Mouse (Mus musculus): ENCODE measurements around the gene AU040320. TPM values are rescaled to one million over a fixed set of nuclear protein-coding genes. Genes with fewer than 3 reads are reported as not detected.

The AU040320 gene
- total RNA-seq (2012; rRNA removed) (12.7 and 17.0 TPM in 2 replicates), total RNA-seq (2014; rRNA removed) (3.0 and 3.1 TPM in 2 replicates), polyA plus RNA-seq (2012; ENCODE audit: insufficient read length, low read depth) (14.7 and 15.2 TPM in 2 replicates)

DNA sequence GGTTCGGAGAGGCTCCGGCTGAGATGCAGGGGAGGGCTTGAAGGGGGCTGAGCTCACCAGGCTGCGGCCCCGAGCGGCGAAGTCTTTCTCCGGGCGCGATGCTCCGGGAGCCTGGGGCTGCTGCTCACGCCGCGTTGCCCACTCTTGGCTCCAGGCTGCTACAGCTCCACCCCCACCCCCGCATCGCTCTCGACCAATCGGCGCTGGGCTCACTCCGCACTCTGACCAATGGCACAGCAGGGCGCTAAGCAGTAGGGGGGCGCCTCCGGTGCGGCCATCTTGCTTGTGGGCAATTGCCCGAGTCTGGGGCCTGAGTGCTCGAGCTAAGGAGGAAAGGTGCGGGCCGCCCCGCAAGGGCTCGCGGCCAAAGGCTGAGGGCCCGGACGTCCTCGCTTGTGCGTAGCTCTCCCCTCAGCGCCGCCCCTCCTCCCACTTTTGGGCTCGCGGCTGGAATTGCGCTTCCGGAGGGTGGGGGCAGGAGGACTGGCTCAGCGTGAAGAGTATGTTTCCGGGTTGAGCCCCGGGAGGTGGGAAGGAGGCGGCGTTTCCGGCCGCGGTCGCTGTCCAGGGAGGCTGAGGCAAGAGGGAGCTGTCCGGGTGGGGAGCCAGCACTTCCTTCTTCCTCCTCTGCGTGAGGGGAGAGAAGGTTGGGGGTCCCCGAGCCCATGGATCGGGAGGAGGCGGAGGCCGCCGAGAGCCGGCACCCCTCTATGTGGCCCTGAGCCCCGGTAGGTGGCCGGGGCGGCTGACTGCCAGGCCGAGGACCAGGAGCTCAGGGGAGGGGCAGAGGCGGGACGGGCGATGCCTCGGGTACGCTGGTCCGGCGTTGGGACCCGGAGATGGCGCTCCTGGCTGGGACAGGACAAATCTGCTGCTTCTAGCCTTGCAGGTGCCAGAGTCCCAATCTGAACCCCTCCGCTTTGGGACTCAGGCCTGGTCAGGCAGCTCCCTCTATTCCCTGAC lies at the start of gene AU040320, which contains the start of gene Ncdn:
TSS of gene AU040320 (plus strand) at position 277 of the 963 bp plus-strand sequence.
TSS of gene Ncdn (minus strand) at position 171 of the 963 bp plus-strand sequence.
- no peaks in the 10 kb centered on the region for H3K27me3 ChIP-seq (replicated peaks)
- H3K4me2 ChIP-seq (ENCODE audit: insufficient read depth, low read depth, poor library complexity, severe bottlenecking) = peak within 1 kb of the TSS; percentile 99
- in situ Hi-C loops (cut with MboI; ENCODE audit: low pct_ligation_motif_present, low pct_unique_long_range_greater_than_20kb, low sequenced_read_pairs) = no loop called here
- H3K36me3 ChIP-seq (replicated peaks in 1 of 2; ENCODE audit: control insufficient read depth in 1 of 2, insufficient read depth in 1 of 2, low read length in 1 of 2) = peaks cover 30 to 48% of the 10 kb centered on the region in 2 experiments
- peak within 1 kb of the TSS; percentile 44 for H3K27ac ChIP-seq (ENCODE audit: insufficient read depth, low read depth)
- peak; percentile 95 for DNase-seq (ENCODE audit: extremely low read depth)
- H3K4me3 ChIP-seq (replicated peaks in 1 of 3; ENCODE audit: low read depth in 2 of 3, low read length in 2 of 3, poor library complexity in 1 of 3) = peak within 1 kb of the TSS; percentile 79 to 87 (median 83)
- H3K4me1 ChIP-seq (ENCODE audit: control insufficient read depth in 1 of 2, insufficient read depth in 2 of 2) = peaks cover 11 to 46% of the 10 kb centered on the region in 2 experiments
- H3K9ac ChIP-seq (ENCODE audit: insufficient read depth, low read depth) = peak within 1 kb of the TSS; percentile 86
- dilution Hi-C loops (cut with MboI; ENCODE audit: extremely low pct_ligation_motif_present, extremely low pct_unique_long_range_greater_than_20kb, low sequenced_read_pairs) = no loop called here
- TF ChIP-seq BHLHE40 (IDR thresholded peaks at IDR 0.05; ENCODE audit: low read depth, low read length) (peak; percentile 30; the same call in 1 of the 2 replicates), MAZ (IDR thresholded peaks at IDR 0.05; ENCODE audit: low read depth, low read length) (peak; percentile 99), SMC3 (IDR thresholded peaks at IDR 0.05; ENCODE audit: low read depth, low read length) (no peak), E2F4 (IDR thresholded peaks at IDR 0.05; ENCODE audit: insufficient replicate concordance, low read depth, low read length) (no peak), SIN3A (IDR thresholded peaks at IDR 0.05; ENCODE audit: low read length) (peak; percentile 79), RAD21 (IDR thresholded peaks at IDR 0.05; ENCODE audit: low read depth, low read length) (no peak), PAX5 (IDR thresholded peaks at IDR 0.05; ENCODE audit: low read length) (no peak), CTCF (conservative IDR thresholded peaks at IDR 0.05 in 1 of 2, IDR thresholded peaks at IDR 0.05 in 1 of 2; ENCODE audit: low read depth in 2 of 2, low read length in 2 of 2) (no peak), ETS1 (conservative IDR thresholded peaks at IDR 0.05; ENCODE audit: low read depth, low read length) (no peak), ELF1 (IDR thresholded peaks at IDR 0.05; ENCODE audit: low read depth, low read length) (peak; percentile 92), USF2 (conservative IDR thresholded peaks at IDR 0.05; ENCODE audit: low read depth, low read length) (no peak), IRF4 (IDR thresholded peaks at IDR 0.05; ENCODE audit: low read depth, low read length) (peak; percentile 27; the same call in 1 of the 2 replicates), RCOR1 (conservative IDR thresholded peaks at IDR 0.05; ENCODE audit: low read depth, low read length) (no peak), POLR2A (IDR thresholded peaks at IDR 0.05; ENCODE audit: low read depth, low read length) (peak; percentile 78), USF1 (IDR thresholded peaks at IDR 0.05; ENCODE audit: low read depth, low read length) (no peak), UBTF (IDR thresholded peaks at IDR 0.05; ENCODE audit: low read depth, low read length) (no peak), ZNF384 (IDR thresholded peaks at IDR 0.05; ENCODE audit: low read depth, low read length) (no peak), ZMIZ1 (IDR thresholded peaks at IDR 0.05; ENCODE audit: low read depth, low read length) (0 out of 2 replicates have a peak, but pooled peaks have one; percentile 60), CHD2 (IDR thresholded peaks at IDR 0.05; ENCODE audit: low read length) (peak; percentile 99), ZKSCAN1 (IDR thresholded peaks at IDR 0.05; ENCODE audit: borderline replicate concordance, low read depth, low read length) (no peak), GABPA (IDR thresholded peaks at IDR 0.05; ENCODE audit: insufficient replicate concordance, low read depth, low read length) (peak; percentile 90; the same call in 1 of the 2 replicates), MXI1 (IDR thresholded peaks at IDR 0.05; ENCODE audit: low read depth, low read length) (peak; percentile 81), NRF1 (IDR thresholded peaks at IDR 0.05; ENCODE audit: low read depth, low read length) (peak; percentile 79), JUND (conservative IDR thresholded peaks at IDR 0.05; ENCODE audit: low read depth, low read length) (0 out of 2 replicates have a peak, but pooled peaks have one; percentile 1), KAT2A (IDR thresholded peaks at IDR 0.05; ENCODE audit: insufficient replicate concordance, low read length) (peak; percentile 99), EP300 (IDR thresholded peaks at IDR 0.05; ENCODE audit: low read length) (no peak), POLR2AphosphoS2 (IDR thresholded peaks at IDR 0.05; ENCODE audit: low read depth, low read length) (peak; percentile 49; the same call in 1 of the 2 replicates), TCF12 (IDR thresholded peaks at IDR 0.05; ENCODE audit: low read depth, low read length) (peak; percentile 78), NELFE (IDR thresholded peaks at IDR 0.05; ENCODE audit: low read depth, low read length) (peak; percentile 71), ZC3H11A (IDR thresholded peaks at IDR 0.05; ENCODE audit: low read depth, low read length) (no peak), MEF2A (IDR thresholded peaks at IDR 0.05; ENCODE audit: borderline replicate concordance, low read depth, low read length) (peak; percentile 54; the same call in 1 of the 2 replicates), HCFC1 (IDR thresholded peaks at IDR 0.05; ENCODE audit: low read depth, low read length) (peak; percentile 97), MAX (IDR thresholded peaks at IDR 0.05; ENCODE audit: low read length) (peak; percentile 60; the same call in 1 of the 2 replicates), MAFK (IDR thresholded peaks at IDR 0.05; ENCODE audit: insufficient replicate concordance, low read length) (no peak), MYC (IDR thresholded peaks at IDR 0.05; ENCODE audit: low read depth, low read length) (peak; percentile 68; the same call in 1 of the 2 replicates), JUN (IDR thresholded peaks at IDR 0.05; ENCODE audit: insufficient read depth, low read depth, low read length) (no peak)
- peaks cover 17% of the 10 kb centered on the region for H3K79me2 ChIP-seq (replicated peaks; ENCODE audit: control insufficient read depth, extremely low read depth, insufficient read depth, poor library complexity, severe bottlenecking)
- H3K9me3 ChIP-seq (replicated peaks; ENCODE audit: low read length) = no peaks in the 10 kb centered on the region
